Mouse (Mus musculus) heart, adult 9 months (tissue): ENCODE results near the gene Pycr1.
"Not testable (repeated sequence)": the region's sequence is repeated elsewhere in the genome, so short reads cannot be mapped to it uniquely, and the experiment has no call there.

Experiments
- DNase-seq, 2 experiments: peaks; one replicate each; pipeline ENCODE4 v3.0.0; 2022; ENCODE audit warnings: low spot score in 2 of 2

Pycr1 gene

DNA sequence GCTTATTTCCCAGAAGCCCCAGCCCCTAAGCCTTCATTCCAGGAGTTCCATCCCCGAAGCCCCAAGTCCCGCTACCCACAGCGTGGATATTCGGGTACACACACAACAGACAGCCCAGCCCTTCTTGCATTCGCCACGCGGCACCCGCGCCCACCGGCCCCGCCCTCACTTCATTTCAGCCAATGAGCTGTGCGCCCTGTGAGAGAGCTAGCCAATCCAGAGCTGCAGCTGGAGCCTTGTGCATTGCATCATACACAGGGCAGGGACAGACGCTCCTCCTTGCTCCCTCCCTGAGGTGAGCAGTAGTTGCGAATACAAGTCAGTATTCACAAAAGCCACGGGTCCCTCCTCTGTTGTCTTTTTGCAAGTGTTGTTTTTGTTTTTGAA is at the start of gene Pycr1:
Pycr1 (minus strand) TSS at position 169 of the 387 bp plus-strand sequence.
- DNase-seq, result peak; percentile 93 to 94

DNA sequence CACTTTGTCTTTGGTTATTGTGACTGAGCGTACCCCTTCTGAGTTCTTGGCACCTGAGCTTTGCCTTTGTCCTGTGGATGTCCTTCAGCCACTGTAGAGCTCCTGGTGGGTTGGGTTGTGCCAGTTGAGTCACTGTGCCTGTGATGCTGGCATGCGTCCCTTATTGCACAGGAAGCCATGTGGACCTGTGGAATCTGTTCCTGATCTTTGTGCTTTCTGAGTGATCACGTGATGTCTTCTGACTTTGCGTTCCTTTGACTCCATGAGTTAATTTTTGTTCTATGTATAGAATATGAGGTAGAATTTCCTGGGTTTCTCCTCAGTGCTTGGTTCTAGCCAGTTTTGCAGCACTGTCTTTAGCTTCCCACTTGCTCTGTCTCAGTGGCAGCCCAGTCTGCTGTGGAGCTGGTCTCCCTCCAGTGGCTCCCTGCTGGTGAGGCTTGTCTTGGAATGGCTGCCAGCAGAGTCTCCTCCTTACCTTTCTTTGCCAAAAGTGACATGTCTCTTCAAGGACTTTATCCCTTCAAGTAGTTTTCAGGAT is 49.0 kb upstream of the Pycr1 start:
- no peak for DNase-seq

DNA sequence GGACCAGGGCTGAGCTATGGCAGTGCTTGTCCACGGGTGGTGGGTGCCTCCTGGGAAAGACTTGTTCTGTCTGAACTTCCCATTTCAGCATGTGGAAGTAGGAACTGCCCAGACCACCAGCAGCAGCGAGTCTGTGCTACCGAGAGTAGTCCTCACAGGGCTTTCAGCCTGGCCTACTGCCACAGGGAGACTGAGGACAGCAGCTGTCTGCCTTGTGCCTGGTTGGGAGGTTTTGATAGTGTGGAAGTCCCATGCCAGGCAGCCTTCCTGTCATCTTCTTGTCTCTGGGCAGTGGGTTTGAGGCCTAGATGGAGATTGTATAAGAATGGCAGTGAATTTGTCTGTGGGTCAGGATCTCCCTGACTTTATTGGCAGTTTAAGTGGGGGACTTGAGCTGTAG is 45.8 kb upstream of the Pycr1 start:
- no peak for DNase-seq

DNA sequence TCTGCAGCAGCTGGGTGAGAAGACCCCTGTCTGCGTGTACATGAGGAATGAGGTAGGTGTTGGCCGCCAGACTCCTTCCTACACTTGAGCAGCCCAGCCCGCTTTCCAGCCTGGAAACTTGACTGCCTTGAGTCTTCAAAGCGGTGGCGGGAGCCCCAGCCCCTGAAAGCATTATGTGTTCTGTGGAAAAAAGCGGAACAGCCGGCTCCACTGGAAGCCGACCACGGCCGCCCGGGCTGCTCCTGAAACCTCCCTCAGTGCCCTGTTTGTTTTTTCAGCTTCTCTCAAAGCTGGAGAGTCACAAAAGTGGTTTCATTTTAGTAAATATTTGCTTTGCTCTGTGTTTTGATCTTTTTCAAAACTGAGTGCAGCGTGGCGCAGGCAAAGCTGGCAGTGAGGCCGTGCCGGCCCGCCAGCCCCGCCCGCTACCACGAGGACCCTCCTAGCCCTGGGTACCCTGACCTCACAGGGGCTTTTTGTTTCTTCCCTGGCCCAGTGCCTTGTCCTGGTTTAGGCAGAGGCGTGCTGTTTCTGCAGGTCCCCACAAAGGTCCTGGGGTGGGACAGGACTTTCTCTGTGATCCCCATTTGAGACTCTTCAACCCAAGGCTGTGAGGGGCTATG is 43.2 kb upstream of the Pycr1 start:
- DNase-seq, result no peak

DNA sequence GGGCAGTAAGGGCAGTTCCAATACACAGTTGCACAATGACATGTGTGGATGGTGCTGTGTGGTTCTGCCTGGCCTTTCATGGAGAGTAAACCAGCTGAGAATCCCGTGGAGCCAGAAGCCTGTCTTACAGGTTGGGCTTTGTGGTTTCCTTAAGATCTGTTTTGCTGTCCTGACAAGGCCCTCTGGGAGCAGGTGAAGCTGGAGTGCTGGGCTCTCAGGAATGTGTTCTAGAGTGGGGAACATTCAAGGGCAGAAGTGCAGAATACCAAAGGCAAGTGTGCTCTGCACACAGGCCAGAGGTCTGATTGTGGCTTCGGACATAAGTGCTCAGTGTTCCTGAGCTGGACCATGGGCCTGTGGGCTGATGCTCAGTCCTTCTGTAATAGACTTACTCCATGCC is 41.1 kb upstream of the Pycr1 start:
- no peak for DNase-seq

DNA sequence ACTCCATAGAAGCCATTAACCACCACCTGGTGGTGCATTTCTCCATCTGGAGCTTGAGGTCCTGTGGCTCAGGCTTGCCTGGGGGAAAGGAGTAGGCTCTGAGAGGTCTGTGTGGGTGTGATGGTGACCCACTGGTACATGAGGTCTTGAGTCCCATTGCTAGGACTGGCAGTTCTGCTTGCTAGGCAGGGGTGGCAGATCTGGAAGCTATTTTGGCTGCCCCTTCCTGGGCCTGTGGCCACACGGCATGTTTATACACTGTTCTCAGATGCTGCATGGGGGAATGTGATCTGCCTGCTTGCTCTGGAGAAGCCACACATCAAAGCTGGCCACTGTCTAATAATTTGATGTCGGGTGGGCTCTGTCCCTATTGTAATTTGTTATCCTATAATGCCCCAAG is 40.5 kb upstream of the Pycr1 start:
- DNase-seq, result no peak

DNA sequence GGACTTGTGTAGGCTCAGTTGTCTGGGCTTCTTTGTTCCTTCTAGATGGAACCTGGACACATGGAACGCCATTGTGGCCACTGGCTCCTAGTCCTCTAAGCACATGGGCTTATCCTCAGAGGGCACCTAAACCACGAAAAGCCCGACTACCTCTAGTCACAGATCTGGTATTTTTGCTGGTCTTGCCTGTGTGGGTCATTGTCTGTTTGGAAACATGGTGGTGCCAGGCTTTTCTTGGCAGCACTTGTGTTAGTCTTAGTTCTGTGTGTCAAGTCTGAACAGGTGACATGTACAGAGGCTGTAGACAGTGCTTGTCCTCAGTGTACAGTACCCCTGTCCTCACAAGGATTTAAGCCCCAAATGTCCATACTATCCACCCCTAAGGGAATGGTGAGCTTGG is 40.0 kb upstream of the Pycr1 start:
- DNase-seq, result no peak

DNA sequence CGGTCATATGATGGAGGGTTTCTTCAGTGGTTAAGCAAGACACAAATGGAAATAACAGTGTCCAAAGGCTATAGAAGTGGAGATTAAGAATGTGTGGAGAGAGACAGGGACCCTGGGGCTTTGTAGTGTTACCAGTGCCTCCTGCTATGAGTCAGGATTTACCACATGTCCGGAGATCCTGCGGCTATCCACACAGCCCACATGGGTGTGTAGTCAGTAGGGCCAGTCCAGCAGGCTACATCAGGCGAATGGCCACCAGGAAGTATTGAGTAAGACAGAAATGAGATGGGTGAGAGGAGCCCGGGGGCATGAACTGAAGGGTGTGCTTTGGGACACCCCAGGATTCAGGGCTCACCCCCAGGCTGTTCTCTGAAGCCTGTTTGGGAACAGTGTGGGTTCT is 39.1 kb upstream of the Pycr1 start:
- no peak for DNase-seq

DNA sequence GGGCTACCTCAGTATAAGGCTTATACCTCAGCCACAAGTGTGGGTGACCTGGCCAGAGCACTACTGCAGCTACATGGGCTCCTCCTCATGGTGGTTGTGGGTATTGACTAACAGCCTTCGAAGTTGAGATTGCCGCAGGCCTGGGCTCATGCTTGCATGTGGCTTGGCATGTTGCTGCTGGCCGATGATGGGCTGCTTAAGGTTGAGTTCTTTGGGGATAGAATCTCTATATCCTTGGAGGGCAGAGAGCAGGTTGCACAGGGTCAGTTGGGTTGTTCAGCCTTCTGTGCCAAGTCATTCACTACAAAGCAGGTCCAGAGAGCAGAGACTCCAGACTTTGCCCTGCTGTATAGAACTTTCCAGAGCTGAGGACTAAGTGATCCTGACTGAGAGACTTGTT is 36.3 kb upstream of the Pycr1 start:
- DNase-seq, result no peak

DNA sequence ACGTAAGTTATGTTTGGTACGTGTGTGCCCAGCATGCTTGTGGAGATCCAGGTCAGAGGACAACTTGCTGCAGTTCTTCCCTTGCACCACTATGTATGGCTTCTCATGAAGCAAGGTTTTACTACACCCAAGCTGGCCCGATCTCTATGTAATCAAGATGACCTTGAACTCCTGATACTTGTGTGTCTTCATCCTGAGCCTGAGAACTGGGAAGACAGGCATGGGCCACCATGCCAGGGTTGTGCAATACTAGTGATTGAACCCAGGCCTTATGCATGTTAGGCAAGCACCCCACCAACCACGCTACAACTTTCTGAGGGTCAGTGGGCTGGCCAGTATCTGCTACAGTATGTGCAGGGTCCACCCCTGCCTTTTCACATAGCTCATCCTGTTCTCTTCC is 33.4 kb upstream of the Pycr1 start:
- no peak for DNase-seq

DNA sequence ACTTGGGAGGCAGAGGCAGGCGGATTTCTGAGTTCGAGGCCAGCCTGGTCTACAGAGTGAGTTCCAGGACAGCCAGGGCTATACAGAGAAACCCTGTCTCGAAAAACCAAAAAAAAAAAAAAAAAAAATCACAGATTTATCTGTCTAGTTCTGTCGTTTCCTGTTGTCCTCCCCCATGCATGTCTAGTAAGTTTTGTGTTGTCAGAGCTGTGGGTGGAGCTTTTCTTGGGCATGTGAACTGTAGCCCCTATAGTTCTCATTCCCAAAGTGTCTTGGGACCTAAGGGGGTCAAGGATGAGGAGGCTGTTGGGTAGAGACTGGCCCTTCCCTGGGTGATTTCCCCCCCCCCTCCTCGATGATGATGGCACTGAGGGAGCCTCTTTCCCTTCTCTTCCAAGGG is 32.3 kb upstream of the Pycr1 start:
- not testable (repeated sequence) for DNase-seq

DNA sequence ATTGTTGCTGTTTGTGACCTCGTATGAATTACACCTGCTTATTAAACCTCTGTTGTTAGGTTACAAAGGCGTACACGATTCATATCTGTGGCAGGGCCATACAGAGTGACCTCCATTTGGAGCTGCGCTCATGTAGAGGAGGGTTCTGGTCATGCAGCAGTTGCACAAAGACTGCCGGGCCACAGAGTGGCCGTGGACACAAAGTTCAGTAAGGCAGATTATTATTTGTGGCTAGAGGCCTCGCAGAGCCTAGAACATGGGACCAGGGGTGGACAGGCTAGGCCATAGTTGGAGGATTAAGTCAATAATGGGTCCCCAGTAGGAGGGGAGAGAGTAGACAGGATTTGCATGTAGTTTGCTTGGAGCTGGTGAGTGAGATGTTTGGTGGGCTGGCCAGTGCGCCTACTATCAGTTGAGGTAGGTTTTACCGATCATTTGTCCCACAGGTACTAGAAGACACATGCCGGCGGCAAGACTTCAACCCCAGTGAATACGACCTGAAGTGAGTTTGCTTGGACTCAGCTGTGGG is 30.1 kb upstream of the Pycr1 start:
- no peak for DNase-seq

DNA sequence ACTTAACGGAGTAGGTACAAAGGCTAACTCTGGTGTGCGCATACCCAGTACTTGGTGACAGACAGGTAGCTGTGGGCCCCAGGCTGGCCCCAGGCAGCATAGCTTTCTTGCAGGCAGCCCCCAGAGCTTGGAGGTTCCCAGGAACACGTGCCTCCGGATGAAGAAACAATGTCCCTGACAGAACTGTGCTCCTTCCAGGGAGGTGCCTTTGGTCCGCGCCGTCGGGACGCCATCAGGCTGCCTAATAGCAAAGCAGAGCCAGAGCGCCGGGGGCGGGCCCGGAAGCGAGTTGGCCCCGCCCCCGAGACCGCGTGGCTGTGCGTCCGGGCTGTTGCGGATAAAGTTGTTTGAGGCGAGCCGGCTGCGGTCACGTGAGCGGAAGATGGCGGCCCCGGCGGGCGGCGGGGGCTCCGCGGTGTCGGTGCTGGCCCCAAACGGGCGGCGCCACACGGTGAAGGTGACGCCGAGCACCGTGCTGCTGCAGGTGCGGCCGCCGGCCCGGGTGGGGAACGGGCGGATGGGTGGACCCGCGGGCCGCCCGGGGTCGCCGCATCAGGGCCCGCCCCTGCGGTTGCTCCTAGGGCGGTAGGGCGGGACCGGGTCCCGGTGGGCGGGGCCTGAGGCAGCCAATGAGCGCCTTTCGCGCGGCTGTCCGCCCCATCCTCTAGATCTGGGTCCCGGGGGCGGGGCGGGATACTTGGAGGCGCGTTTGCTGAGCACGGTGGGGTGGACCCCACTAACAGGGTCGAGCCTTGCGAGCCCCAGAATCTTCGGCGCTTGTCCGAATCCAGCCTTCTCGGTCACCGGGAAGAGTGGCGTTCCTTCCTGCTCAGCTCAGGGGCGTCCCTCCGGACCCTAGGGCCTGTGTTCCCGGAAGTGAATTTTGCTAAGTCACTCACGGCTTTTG is 29.4 kb upstream of the Pycr1 start, which contains the start of gene Aspscr1:
Aspscr1 (plus strand) TSS at position 287 of the 907 bp plus-strand sequence.
- peak; percentile 96 for DNase-seq

DNA sequence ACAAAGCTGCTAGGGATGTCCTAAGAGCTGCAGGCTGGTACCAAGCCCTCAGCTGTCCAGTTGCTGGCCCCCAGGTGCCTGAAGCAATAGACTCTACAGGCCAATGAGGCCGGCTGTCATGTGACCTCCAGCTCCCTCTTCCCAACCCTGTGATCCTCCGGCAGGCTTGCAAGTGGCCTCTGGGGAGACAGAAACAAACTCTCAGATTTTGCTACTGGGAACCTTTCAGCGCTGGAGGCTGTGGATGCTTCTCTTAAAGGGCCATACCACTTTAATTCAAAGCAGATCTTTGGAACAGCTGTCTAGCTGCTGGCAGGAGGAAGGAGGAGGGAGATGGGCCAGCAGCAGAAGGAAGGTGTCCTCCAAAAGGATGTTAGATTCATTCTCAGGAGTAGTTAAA is 23.0 kb upstream of the Pycr1 start:
- DNase-seq, result peak in 1 of 2 experiments; percentile 40

DNA sequence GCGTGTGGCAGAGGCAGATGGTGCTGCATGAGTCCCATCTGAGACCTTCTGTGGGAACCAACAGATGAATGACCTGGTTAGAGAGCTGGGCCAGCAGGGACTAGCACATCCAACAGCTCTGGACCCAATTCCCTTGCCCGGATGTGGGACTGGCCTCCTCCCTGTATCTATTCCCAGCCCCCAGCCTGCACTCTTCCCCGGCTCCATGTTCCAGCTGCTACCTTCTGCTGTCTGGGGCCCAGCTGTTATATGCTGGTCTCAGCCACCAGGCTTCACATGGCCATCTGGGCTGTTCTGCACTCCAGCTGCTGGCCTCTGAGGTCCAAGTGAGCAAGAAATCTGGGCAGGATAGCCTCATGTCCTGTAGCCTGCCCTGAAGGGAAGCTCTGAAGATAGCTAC is 21.8 kb upstream of the Pycr1 start:
- peak; percentile 84 to 87 for DNase-seq

DNA sequence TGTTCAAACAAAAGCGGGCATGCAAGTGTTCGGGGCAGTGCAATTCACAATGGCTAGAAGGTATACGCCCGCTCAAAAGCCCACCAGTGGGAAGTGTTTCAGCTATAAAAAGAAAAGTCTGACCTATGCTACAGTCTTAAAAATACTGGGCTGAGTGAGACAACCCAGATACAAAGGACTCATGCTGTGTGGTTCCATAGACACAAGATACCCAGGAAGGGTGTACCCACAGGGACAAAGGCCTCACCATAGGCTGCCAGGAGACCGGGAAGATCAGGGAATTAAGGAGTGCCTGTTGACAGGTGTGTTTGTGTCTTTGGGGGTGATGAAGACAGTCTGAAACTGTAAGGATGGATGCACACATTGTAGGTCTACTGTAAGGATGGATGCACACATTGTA is 20.1 kb upstream of the Pycr1 start:
- DNase-seq, result no peak

DNA sequence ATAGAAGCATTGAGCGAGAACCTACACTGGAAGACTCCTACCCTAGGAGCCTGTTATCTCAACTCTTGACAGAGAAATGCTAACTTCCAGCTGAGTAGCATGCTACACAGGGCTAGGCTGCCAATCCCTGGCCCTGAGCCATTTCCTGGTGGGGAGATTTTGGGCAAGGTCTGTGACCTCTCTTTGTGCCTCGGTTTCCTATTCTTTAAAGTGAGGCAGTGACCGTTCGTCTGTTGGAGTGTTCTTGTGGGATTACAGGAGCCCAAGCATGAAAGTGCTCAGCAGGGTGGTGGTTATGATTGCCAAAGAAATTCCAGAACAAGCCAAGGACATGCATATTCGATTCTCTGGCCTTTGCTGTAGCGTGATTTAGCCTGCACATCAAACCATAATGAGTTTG is 19.2 kb upstream of the Pycr1 start:
- no peak for DNase-seq

DNA sequence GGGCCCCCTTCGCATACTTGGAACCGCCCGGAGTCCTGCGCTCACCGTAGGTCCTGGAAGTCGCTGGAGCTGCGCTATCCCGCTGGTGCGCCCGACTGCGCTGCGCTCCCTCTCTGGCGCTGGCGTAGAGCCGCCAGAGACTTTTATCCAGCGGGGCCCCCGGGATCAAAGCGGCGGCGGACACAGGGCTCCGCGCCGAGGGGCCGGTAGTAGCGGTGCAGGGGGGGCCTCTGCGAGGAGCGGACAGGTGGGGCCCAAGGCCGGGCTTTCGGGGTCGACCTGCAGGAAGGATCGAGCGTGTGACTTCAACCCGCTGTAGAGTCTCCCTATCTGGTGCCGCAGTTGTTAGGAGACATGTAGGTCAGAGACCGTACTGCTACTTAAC is 17.5 kb upstream of the Pycr1 start, which contains the start of gene Notum:
Notum (minus strand) TSS at position 100 of the 385 bp plus-strand sequence.
- DNase-seq, result no peak

DNA sequence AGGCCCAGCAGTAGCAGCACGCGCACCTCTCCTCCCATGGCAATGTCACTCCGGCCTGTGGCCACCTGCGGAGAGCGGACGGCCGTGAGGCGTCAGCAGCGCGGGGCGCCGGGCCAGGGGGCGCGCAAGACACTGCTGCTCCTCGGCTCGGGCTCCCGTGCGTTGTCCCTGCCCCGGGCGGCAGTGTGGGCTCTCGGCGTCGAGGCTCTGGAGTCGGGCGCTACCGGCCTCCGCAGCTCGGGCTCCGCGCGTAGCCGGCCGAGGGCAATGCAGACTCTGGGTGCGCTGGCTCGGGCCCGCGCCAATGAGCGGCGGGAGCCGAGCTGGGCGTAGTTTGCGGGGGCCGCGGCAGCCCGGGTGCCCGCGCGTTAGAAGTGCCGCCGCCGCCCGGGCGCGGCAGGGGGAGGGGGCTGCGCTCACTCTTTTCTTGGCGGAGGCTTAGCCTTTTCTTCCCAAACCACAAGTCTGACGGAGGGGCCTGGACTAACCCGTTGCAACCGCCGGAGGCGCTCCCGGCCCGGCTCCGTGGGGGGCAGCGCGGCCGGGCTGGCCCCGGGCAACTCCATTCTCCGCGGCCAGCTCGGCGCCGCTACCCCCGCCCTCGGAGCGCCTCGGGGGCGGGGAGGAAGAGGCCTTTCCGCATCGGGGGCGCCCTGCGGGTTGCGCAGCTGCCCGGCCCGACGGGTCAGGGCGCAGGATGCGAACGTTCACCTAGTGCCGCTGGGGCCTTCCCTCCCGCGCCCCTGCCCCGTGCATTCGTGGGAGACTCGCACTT is 16.9 kb upstream of the Pycr1 start:
- no peak for DNase-seq

DNA sequence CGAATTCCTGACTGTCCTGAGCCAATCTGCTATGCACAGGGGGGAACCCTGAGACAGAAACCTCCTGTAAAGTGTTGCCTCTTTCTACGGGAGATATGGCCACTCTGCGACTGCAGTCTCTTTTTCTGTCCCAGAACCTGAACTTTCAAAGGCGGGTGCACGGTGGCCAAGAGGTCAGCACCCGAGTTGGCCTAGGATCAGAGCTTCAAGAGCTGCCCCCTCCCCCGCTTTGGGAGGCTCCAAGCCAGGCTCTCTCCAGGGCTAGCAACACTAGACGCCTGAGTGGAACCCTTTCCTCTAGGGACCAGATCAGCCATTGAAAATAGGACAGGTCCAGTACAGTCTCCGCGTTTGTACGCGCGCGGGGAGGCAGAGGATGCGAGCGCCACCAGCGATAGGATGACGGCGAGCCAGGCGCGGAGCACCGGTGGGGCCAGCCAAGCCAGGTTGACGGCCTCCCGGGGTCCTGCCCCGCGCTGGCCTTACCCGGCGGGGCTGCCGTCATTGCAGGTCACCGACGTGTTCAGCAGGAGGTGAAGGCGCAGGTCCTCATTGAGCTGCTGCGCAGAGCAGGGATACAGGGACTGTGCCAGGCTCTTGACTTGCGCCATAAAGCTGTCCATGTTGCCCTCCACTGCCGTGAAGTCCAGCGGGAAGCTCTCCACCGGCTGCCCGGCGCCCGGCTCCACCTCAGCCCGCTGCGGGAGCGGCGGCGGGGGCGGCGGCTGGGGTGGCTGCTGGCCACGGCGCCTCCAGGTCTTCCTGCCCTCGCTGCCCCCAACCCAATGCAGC is 16.1 kb upstream of the Pycr1 start:
- no peak for DNase-seq

DNA sequence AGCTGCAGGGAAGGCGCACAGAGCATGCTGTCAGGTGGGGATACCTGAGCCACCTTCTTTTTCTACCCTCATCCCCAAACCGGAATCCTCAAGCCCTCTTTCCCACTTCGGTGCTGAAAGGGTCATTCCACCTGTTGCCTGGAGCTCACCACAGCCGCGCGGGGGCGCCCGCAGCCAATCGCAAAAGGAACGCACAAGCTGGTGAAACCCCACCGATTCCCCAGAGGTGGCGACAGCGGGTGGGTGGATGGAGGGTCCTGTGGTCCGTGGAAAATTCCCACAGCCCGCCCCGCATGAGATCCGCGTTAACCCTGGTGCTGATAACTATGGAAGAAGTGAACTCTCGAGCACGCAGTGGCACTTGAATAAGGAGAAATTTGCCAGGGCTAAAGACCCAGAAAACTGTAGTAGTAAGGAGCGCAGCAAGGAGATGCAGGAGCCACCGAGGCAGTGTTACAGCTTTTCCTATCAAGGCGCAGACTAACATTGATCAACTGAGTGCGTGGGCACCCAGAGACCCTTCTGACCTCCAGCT is 15.4 kb upstream of the Pycr1 start:
- peak; percentile 43 to 74 for DNase-seq
